Mouse (Mus musculus): ENCODE results near the gene Pkd1l2.

GRCm38 (mm10) chr8:117049444-117049843 is 32.8 kb downstream of the Pkd1l2 start:
- TF ChIP-seq CTCF (IDR thresholded peaks at IDR 0.05; ENCODE audit: insufficient read depth, low read depth, low read length) (no peak), POLR2A (IDR thresholded peaks at IDR 0.05; ENCODE audit: insufficient read depth, low read depth, low read length) (no peak)

Measured in olfactory bulb, adult 2 months (tissue).